Mouse (Mus musculus): ENCODE measurements around the gene Ahctf1. TPM values are rescaled to one million over a fixed set of nuclear protein-coding genes. Genes with fewer than 3 reads are reported as not detected.
"Not testable (repeated sequence)": the region's sequence is repeated elsewhere in the genome, so short reads cannot be mapped to it uniquely, and the experiment has no call there.

Ahctf1 gene
- 10 to 100 TPM; 31.7 to 48.1 (median 39.2) TPM for total RNA-seq (2022)

DNA sequence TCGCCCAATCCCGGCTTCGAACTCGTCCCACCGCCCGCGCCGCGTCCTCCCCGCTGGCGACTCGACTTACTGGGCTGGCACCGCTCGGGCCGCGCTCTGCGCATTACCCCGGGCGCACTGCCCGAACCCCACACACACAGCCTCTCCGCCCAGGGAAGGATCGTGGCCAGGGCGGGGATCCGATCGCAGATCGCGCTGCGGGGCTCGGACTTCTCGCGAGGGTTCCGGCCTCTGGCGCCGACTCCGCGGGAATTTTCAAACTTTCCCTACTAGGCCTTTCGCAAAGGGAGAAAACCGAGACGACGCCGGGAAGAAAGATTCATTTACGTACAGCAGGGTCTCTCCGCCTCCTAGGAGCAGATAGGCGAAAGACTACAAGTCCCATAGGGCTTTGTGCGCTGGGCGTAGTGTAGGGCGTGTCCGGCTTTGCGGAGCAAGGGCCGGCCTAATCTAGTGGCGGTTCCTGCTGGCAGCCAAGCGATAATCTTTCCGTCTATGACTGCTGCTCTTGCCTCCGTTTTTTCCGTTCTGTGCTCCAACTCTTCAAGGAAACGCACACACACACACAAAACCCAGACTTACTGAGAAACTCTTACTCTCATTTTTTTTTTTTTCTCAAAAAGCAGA lies at the start of gene Ahctf1:
Ahctf1 (minus strand) TSS at position 168 of the 627 bp plus-strand sequence.
- peak; percentile 98 to 99 for DNase-seq (ENCODE audit: low spot score in 2 of 2)

DNA sequence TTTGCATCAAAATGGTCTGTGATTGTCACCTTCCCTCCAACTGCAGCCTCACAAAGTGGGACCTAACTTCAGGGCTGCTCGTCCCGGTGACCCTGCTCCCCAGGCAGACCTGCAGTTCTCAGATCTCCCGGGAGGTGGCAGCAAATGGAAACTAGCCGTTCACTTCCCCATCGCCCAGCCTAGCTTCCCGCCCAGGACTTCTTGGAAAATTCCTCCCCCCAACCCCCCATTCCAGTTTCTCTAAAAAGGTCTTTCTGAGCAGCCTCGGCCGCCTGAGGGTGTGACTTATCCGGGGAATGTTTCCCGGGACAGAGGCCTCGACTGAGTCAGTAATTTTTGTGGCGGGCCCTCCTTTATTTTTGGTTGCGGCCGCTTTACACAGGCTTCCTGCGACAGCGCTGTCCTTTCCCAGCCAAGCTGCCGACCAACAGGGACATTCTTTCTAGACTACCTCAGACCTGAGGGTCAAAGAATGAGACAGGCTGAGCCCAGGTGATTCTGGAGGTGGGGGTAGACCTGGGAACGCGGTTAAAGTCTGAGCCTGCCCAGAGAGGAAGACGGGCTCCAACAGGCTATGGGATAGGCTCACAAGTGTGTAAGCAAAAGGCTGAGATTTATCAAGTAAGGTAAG lies 44.4 kb upstream of the Ahctf1 start:
- DNase-seq (ENCODE audit: low spot score in 2 of 2), result peak in 1 of 2 experiments; percentile 78

DNA sequence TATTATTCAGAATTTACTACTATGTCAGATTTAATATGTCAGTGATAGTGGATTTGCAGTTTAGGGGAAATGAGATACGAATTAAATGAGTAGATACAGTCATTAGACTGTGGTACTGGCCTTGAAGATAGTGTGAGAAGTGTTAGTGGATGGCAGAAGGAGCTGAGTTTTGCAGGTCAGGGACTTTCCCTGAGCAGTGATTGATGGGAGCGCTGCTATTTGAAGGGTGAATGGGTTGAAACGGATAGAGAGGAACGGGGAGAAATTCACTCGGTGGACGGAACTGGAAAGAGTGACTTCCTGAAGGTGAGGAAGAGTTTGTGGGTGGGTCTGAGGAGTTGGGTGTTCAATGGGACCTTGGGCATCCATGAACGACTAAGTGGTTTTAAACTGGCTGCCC lies 43.7 kb upstream of the Ahctf1 start:
- no peak for DNase-seq (ENCODE audit: low spot score in 2 of 2)

DNA sequence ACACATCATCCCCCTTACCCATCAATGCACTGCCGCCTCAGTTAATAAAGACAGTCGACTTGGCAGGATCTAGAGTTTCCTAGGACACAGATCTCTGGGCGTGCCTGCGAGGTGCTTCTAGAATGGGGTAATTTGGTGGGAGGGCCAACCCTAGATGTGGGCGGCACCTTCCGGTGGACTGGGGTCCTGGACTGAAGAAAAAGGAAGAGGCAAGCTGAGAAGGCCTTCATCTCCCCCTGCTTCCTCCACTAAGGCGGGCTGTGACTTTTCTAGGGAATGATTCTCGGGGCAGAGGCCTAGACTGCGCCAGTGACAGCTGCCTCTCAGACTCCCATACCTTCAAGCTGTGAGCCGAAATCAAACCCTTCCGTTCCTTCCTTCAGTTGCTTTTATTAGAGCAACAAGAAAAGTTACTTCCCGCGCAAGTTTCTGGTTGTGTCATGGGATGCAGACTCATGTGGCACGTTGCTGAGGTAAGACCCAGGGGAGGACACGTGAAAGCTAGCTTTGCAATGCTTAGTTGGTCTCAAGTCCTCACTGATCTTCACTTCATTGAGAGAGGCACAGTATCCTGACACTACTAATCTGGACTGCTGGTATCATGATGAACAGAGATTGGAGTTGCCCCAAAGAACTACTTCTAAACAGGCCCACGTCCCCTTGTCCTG lies 42.5 kb upstream of the Ahctf1 start:
- DNase-seq (ENCODE audit: low spot score in 2 of 2), result no peak

DNA sequence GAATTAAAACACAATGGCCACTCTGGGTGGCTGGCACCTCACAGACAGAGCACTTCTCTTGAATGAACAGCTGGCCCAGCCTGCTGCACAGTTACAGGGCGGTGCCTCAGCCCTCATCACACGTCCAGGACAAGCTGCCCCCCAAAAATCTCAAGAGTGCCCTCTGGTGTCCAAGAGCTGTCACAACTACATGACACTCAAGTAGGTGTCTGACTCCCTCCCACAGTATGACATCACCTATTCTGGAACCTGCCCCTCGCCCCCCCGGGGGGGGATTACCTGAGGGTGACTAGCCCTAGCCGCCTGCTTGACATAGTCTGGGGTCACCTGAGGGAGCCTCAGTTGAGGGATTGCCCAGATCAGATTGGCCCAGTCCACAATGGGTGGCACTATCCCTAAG lies 41.4 kb upstream of the Ahctf1 start:
- DNase-seq (ENCODE audit: low spot score in 2 of 2), result peak in 1 of 2 experiments; percentile 51

DNA sequence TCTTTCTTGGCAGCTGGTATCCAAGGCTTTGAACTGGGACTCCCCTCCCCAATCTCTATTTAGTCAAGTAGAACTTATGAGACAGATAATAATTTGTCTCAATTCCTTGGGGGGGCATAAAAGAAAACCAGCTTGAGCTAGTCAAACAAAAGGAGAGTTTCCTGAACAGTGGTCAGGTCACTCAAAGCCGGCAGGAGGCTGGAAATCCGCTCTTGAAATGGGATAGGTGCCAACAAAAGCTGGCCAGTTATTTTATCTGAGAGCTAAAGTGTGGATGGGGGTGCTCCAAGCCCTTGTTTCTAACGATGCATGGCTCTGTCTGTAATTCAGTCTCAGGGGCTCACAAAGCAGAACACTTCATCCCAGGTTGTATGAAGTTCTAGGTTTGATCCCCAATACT lies 40.5 kb upstream of the Ahctf1 start:
- no peak for DNase-seq (ENCODE audit: low spot score in 2 of 2)

DNA sequence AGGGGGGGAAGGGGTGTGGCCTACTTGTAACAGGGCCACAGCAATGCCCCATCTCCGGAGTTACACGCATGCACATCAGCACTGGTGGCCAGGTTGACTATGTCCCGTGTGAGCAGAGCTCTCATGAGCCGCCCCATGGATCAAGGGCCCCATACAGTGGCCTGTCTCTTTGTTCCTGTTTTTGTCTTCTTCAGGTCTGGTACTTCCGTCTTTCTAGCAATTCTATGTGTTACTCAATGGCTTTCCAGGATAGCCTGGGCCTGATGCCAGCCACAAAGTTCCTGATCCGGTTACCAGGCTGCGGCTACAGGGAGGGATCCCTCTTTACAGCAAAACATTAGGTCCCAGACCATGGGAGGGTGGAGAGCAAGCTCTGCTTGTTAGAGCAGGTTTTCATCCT lies 39.1 kb upstream of the Ahctf1 start:
- no peak for DNase-seq (ENCODE audit: low spot score in 2 of 2)

GRCm38 (mm10) chr1:179836426-179837404 lies 33.2 kb upstream of the Ahctf1 start:
- DNase-seq (ENCODE audit: low spot score in 2 of 2), result no peak

DNA sequence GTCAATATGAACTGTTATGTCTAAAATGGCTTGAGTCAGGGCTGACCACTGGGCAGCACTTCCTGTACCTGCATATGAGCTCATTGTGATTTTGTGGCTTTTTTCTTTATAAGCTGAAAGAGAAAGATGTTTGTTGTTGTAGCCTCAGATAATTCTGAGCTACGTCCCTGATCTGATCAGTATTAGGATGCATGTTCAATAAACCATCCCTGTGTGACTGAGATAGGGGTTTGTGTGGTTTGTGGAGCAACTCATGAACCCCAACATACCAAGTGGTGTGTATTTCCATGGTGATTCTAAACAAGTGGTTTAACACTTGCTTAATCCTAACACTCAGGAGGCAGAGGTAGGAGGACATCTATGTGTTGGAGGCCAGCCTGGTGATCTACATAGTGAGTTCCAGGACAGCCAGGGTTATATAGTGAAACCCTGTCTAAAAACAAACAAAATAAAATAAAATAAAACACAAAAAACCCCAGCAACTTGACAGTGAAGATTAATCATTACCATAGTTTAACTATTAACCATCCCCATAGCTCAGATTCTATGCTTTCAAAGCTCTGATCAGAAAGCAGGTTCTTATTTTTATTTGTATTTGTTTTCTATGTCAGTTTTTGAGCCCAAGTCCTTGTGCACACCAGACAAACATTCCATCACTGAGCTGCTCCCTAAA lies 32.4 kb upstream of the Ahctf1 start:
- no peak for DNase-seq (ENCODE audit: low spot score in 2 of 2)

GRCm38 (mm10) chr1:179833596-179833995 lies 30.1 kb upstream of the Ahctf1 start:
- DNase-seq (ENCODE audit: low spot score in 2 of 2), result no peak

DNA sequence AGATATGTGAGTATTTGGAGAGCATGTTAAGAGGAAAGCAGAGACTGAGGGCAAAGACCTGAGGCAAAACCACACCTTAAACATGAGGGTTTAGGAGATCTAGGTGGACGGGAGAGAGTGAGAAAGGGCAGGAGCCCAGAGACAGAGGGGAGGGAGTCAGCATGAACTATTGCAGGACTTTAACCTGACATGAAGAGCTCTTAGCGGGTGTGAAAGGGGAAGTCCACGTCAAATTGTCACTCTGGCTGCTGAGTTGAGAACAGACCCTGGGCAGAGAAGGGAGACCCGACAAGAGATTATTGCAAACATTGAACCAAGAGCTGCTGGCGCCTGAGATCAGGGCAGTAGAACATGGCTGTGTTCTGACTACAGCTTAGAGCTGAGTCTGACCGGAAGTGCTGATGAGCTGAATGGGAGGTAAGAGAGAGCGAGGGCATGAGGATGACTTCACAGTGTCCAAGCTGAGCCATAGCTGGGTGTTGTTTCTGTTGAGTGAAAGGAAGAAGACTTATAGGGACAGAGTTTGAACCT lies 29.3 kb upstream of the Ahctf1 start:
- no peak for DNase-seq (ENCODE audit: low spot score in 2 of 2)

- no peak for DNase-seq (ENCODE audit: low spot score in 2 of 2)
Observed at GRCm38 (mm10) chr1:179828900-179829299, 25.4 kb upstream of the Ahctf1 start.

- no peak for DNase-seq (ENCODE audit: low spot score in 2 of 2)
Observed at GRCm38 (mm10) chr1:179828051-179828450, 24.6 kb upstream of the Ahctf1 start.

DNA sequence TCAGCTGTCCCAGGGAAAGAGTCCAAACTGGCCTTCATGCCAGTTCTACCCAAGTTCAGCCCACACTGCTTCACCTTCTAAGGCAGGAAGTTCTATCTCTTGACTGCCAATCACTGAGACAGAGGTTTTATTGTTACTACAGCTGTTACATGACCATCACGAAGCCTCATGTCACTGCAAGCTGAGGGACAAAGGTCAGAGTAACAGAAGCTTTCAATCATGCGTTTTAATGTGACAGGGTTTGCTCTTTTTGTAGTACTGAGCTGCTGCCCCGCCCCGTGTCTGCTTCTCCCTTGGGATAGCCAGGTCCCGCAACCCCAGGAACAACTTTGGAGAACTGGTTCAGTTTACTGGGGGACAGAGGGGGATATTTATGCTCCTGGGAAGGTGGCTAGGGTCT lies 21.1 kb upstream of the Ahctf1 start:
- DNase-seq (ENCODE audit: low spot score in 2 of 2), result no peak

DNA sequence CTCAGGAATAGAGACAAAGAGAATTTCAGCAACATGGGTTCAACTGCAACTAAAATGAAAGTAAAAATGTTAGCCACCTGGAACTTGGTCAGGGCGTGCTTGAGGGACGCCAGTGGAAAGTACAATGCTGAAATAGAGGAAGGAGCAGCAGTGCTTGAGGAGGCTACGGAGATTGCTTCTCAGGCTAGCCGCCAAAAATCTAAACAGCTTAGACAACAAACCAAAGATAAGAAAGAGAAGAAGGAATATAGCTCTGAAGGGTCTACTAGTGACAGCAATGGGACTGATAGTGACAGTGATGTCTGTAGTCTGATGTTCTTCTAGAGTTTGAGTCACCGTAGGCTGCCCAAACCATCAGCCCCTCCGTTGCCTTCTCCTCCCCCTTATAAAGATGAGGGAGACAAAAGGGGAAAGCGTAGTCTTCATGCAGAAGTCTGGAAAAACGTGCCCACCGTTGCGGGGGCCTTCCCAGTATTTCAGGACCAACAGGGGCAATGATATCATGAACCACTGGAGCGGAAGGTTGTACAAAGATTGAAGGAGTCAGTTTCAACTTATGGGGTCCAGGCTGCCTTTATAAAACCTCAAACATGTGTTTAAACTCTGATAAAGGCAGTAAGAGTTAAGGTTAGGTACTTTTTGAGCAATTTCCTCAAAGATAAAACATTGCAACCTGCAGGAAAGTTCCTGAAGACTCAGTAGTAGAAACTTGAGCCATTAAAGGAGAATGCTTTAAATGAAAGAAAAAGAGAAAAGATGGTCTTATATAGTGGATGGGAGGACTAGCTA lies 15.2 kb upstream of the Ahctf1 start:
- DNase-seq (ENCODE audit: low spot score in 2 of 2), result not testable (repeated sequence)

- peak in 1 of 2 experiments; percentile 8 for DNase-seq (ENCODE audit: low spot score in 2 of 2)
Observed at GRCm38 (mm10) chr1:179814616-179815015, 11.1 kb upstream of the Ahctf1 start.

DNA sequence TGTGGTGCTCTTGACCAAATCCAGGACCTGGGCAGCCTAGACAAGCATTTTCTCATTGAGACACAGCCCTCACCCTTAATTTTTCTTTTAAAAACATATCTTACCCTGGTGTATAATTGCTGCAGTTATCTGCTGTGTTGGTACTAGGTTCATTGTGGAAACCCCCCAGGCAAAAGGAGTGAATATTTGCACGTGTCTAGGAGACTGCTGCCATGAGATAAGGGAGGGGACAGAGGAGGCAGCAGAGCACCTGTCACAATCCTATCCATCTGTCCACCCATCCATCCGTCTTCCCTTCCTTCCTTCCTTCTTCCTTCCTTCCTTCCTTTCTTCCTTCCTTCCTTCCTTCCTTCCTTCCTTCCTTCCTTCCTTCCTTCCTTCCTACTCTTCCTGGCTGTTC lies 9.9 kb upstream of the Ahctf1 start:
- DNase-seq (ENCODE audit: low spot score in 2 of 2), result no peak

GRCm38 (mm10) chr1:179808300-179808699 lies 4.8 kb upstream of the Ahctf1 start:
- no peak for DNase-seq (ENCODE audit: low spot score in 2 of 2)

GRCm38 (mm10) chr1:179807468-179807867 lies 4.0 kb upstream of the Ahctf1 start:
- no peak for DNase-seq (ENCODE audit: low spot score in 2 of 2)

- no peak for DNase-seq (ENCODE audit: low spot score in 2 of 2)
Observed at GRCm38 (mm10) chr1:179805751-179806150, 2.3 kb upstream of the Ahctf1 start.

Measured in layer of hippocampus, adult 8-10 months (tissue).